Mouse (Mus musculus) ES-E14 (cell line): ENCODE data around the gene Klf11.

Source experiments
- CHD2 ChIP-seq: IDR thresholded peaks from 2 replicates; pipeline ENCODE4 v1.6.1; 2014; ENCODE audit warnings: mild to moderate bottlenecking, low read depth, low read length, inconsistent platforms
- MAFK ChIP-seq: IDR thresholded peaks from 2 replicates; pipeline ENCODE4 v1.6.1; 2014; ENCODE audit warnings: mild to moderate bottlenecking, low read depth, low read length, inconsistent platforms; ENCODE audit not compliant: insufficient read depth

- TF ChIP-seq CHD2 (no peak), MAFK (no peak)
Measured at GRCm38 (mm10) chr12:24632404-24632803, 18.7 kb upstream of the Klf11 start.
